Mouse (Mus musculus) hindbrain, embryonic 13.5 days (tissue): Measurements from ENCODE around the gene Thsd4. TPM values are rescaled to one million over a fixed set of nuclear protein-coding genes. Genes with fewer than 3 reads are reported as not detected.

Experiments
- ATAC-seq: fragments of 200-750 bp; cut with Nextera tagmentation; 2 replicates; pipeline ENCODE4 v1.8.0; 2017; ENCODE audit warnings: moderate TSS enrichment; ENCODE audit not compliant: low FRiP score
- H3K27ac ChIP-seq: fragments of 300-500 bp; sonication (generic); 2 replicates; pipeline ENCODE4 v1.5.1; 2015; ENCODE audit warnings: inconsistent platforms, mild to moderate bottlenecking, moderate library complexity
- H3K27me3 ChIP-seq: fragments of 300-500 bp; sonication (generic); 2 replicates; pipeline ENCODE4 v1.6.1; 2015; ENCODE audit warnings: mild to moderate bottlenecking, inconsistent platforms
- H3K36me3 ChIP-seq: fragments of 300-500 bp; sonication (generic); 2 replicates; pipeline ENCODE4 v1.6.1; 2015; ENCODE audit warnings: mild to moderate bottlenecking, inconsistent platforms
- H3K4me1 ChIP-seq: fragments of 300-500 bp; sonication (generic); replicated peaks from 2 replicates; pipeline ENCODE4 v1.6.1; 2015; ENCODE audit warnings: inconsistent platforms
- H3K4me2 ChIP-seq: fragments of 300-500 bp; sonication (generic); 2 replicates; pipeline ENCODE4 v1.6.1; 2015; ENCODE audit warnings: inconsistent platforms, mild to moderate bottlenecking, moderate library complexity
- H3K4me3 ChIP-seq: fragments of 300-500 bp; sonication (generic); 2 replicates; pipeline ENCODE4 v1.5.1; 2015; ENCODE audit warnings: mild to moderate bottlenecking, inconsistent platforms
- H3K9ac ChIP-seq: fragments of 300-500 bp; sonication (generic); 2 replicates; pipeline ENCODE4 v1.6.1; 2015; ENCODE audit warnings: mild to moderate bottlenecking, inconsistent platforms
- H3K9me3 ChIP-seq: fragments of 300-500 bp; sonication (generic); 2 replicates; pipeline ENCODE4 v1.6.1; 2016; ENCODE audit warnings: inconsistent platforms
- WGBS: fragments of 180-500 bp; shearing (Covaris S2); methylation state at CpG from one replicate; pipeline ENCODE4 v1.1.7; 2015; 5-methylcytosine and 5-hydroxymethylcytosine counted together
- polyA plus RNA-seq: library from polyadenylated mRNA; unstranded; fragments of >200 nt; fragmentation: Nextera tagmentation; extraction: Ambion mirVana; gene quantifications from 2 replicates; pipeline ENCODE4 v1.2.1, GENCODE M21; 2015

Gene Thsd4
- polyA plus RNA-seq, 1 experiment from 2014 or later = 6.2 TPM

DNA sequence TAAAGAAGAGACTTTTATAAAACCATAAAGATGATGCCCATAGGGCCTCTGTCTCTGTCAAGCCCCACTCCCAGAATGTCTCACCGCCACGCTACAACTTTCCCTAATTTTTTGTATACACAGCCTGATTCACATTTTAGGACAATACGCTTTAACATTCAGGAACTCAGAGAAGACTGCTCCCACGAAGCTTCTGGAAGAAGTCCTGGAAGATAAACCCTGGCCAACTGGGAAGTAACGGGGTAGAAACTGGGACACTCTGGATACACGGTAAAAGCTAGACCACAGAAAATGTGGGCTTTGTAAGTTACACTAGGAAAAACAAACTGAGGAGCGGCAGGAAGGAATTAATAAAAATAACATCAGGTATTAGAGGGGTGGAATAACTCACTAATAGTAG is 318.7 kb downstream of the Thsd4 start:
- no peaks in the 10 kb centered on the region for H3K4me1 ChIP-seq
- no peak overlapping the region for H3K4me2 ChIP-seq
- H3K27me3 ChIP-seq = no peaks in the 10 kb centered on the region
- no peak overlapping the region for H3K4me3 ChIP-seq
- WGBS = 90% methylated on average over 7 of the region's 7 CpGs
- no peak overlapping the region for H3K27ac ChIP-seq
- H3K9me3 ChIP-seq = no peaks in the 10 kb centered on the region
- ATAC-seq = no peak
- no peak overlapping the region for H3K9ac ChIP-seq
- H3K36me3 ChIP-seq = no peaks in the 10 kb centered on the region

DNA sequence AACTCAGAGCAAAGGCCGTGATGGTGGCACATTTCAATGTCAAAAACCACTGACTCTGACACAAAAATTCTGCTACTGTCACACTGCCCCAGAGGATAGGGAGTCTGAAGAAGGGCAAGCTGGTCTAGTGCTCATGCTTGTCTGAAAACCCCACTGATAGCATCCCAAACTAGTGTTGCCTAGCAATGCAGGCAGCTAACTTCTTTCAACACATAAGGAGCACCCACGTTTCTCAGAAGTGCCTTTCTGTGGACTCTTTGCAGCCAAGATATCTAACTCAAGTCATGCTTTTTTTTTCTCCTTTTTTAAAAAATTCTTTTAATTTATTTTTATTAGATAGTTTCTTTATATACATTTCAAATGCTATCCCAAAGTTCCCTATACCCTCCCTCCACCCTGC is 321.4 kb downstream of the Thsd4 start:
- ATAC-seq = no peak
- no peak overlapping the region for H3K9ac ChIP-seq
- no peaks in the 10 kb centered on the region for H3K27me3 ChIP-seq
- 0 out of 2 replicates have a peak, but pooled peaks cover 3% of the 10 kb centered on the region for H3K4me1 ChIP-seq
- H3K4me2 ChIP-seq = no peak overlapping the region
- H3K27ac ChIP-seq = no peak overlapping the region
- H3K9me3 ChIP-seq = no peaks in the 10 kb centered on the region
- WGBS = 82% methylated on average over 2 of the region's 2 CpGs
- no peaks in the 10 kb centered on the region for H3K36me3 ChIP-seq
- H3K4me3 ChIP-seq = no peak overlapping the region

DNA sequence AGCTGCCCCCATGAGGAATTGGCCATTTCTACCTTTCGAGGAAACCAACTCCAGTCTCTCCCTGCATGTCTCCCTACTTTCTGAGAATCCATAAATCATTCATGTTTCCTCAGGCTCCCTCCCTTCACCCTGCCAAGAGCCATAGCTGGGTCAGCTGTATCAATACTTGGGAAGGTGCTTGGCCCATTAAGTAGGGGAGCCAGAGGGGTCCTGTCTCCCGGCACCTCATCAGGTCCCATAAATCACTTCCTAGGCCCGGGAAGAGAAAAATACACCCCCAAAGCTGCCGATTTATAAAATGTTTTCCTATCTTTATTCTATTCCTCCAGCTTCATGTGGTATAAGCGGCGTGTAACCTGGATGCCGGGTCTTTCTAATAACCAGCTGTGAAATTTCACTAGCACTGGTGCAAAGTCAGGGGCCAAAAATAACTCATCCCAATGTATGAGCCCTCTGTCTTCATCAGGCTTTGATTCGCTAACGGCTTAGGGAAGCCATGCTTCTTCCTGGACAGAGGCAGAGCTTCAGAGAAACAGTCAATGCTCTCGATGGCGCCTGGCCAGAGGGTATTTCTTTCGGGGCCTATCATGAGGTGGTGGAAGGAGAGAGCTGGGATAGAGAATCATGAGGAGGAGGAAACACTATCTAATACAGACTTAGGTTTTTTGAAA is 323.2 kb downstream of the Thsd4 start:
- WGBS = 90% methylated on average over 12 of the region's 12 CpGs
- Histone ChIP-seq H3K27me3 (no peaks in the 10 kb centered on the region), H3K9ac (no peak overlapping the region), H3K9me3 (no peaks in the 10 kb centered on the region), H3K4me2 (no peak overlapping the region), H3K27ac (no peak overlapping the region), H3K4me1 (peaks cover 10% of the 10 kb centered on the region; the same call in 1 of the 2 replicates), H3K4me3 (no peak overlapping the region), H3K36me3 (no peaks in the 10 kb centered on the region)
- ATAC-seq = no peak

DNA sequence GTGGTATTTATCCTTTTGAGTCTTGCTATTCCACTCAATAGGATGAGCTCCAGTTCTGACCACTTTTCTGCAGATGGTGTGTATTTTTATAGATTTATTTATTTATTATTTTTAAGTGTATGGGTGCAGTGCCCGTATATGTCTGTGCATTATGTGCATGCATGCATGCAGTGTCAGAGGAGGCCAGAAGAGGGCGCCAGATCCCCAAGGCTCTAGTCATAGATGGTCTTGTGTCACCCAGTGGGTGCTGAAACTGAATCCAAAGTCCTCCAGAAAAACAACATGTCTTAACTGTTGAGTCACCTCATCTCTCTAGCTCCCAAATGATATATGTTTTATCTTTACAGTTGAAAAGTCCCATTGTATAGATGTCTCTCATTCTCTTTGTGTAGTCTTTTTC is 326.3 kb downstream of the Thsd4 start:
- H3K36me3 ChIP-seq = no peaks in the 10 kb centered on the region
- WGBS = 77% methylated on average over 2 of the region's 2 CpGs
- 0 out of 2 replicates have a peak overlapping the region, but pooled peaks have one; percentile 40 for H3K27ac ChIP-seq

DNA sequence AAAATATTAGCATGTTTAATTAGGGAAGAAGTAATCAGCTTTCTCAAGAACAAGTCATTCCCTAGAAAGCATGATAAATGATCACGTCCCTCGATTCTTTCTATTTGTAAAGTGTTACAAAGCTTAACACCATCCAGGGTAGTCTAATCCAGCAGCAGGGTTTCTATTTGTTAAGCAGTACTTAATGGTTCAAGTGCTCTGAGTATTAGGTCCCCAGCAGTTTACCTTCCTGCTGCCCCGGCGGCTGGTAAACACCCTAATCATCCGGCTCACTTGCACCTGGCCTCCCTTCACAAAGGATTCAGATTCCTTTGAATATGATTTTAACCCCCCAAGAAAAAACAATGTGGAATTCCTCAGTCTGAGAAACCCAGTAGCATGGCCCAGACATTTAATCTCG is 326.9 kb downstream of the Thsd4 start:
- Histone ChIP-seq H3K27ac (peak overlapping the region; percentile 40; the same call in 1 of the 2 replicates), H3K4me2 (no peak overlapping the region), H3K4me1 (peaks cover 10% of the 10 kb centered on the region; the same call in 1 of the 2 replicates), H3K9me3 (no peaks in the 10 kb centered on the region), H3K9ac (no peak overlapping the region), H3K27me3 (no peaks in the 10 kb centered on the region), H3K4me3 (no peak overlapping the region), H3K36me3 (no peaks in the 10 kb centered on the region)
- ATAC-seq = no peak
- 53% methylated on average over 6 of the region's 6 CpGs for WGBS

More for the DNA sequence above, 326.3 kb downstream of the Thsd4 start:
- no peak for ATAC-seq
- Histone ChIP-seq H3K4me3 (no peak overlapping the region), H3K27me3 (no peaks in the 10 kb centered on the region), H3K9ac (no peak overlapping the region), H3K4me1 (peaks cover 10% of the 10 kb centered on the region; the same call in 1 of the 2 replicates), H3K4me2 (no peak overlapping the region), H3K9me3 (no peaks in the 10 kb centered on the region)

DNA sequence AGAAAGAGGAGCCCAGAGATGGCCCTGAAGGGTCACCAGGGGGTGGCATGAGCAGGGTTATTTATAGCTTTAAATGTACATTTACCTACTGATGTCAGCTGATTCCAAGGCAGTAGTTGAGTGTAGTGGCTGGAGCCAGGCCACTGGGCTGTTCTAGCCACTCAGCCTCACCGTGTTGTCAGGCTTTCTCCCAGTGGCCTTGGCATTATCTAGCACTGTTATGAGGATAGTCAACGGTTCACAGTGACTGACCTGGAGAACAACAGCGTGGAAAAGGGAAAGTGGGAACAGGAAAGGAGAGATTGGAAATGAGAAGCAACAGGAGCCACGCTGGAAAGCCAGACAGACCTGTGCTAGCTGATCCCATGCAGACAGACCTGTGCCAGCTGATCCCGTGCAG is 329.5 kb downstream of the Thsd4 start:
- peaks cover 10% of the 10 kb centered on the region; the same call in 1 of the 2 replicates for H3K4me1 ChIP-seq
- H3K27me3 ChIP-seq = no peaks in the 10 kb centered on the region
- no peak for ATAC-seq
- no peaks in the 10 kb centered on the region for H3K36me3 ChIP-seq
- no peak overlapping the region for H3K4me2 ChIP-seq
- no peaks in the 10 kb centered on the region for H3K9me3 ChIP-seq
- no peak overlapping the region; the same call in 1 of the 2 replicates for H3K27ac ChIP-seq
- 80% methylated on average over 5 of the region's 5 CpGs for WGBS
- no peak overlapping the region for H3K9ac ChIP-seq
- no peak overlapping the region for H3K4me3 ChIP-seq

DNA sequence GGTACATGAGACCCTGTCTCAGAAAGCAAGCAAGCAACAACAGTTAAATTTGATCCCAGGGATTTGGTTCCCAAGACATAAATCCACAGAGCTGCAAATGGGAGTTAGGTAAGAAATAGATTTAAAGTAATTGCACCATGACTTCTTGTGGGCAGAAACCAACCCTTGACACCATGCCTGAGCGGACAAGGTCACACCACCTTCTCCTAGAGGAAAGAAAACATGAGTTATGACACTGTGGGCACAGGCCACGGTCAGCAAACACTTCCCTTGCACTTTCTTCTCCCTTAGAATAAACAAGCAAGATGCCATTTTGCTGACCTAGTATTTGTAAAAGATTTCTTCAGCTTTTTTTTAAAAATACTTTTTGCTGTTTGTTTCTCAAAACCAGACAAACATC is 334.4 kb downstream of the Thsd4 start:
- H3K4me1 ChIP-seq = 0 out of 2 replicates have a peak, but pooled peaks cover 5% of the 10 kb centered on the region
- WGBS = 80% methylated on average over 2 of the region's 2 CpGs
- no peak overlapping the region for H3K4me3 ChIP-seq
- H3K4me2 ChIP-seq = no peak overlapping the region
- no peak overlapping the region for H3K27ac ChIP-seq
- no peak for ATAC-seq
- no peak overlapping the region for H3K9ac ChIP-seq
- H3K27me3 ChIP-seq = no peaks in the 10 kb centered on the region
- no peaks in the 10 kb centered on the region for H3K9me3 ChIP-seq
- no peaks in the 10 kb centered on the region for H3K36me3 ChIP-seq

DNA sequence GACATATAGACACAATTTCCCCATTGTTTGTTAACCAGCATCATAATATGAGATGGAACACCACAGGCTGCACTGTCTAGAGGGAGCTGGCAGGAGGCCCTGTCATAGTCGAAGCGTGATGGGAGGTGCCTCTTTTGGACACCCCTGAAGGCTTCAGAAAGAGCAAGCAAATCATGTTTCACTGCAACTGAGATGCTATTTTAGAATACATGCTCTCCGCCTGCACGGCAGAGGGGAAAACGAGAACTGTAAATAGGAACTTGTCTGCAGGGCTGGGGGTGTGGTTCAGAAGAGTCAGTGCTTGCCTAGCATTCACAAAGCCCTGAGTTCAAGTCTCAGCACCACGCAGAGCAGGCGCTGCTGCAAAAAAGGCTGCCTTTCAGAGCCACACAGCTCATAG is 334.9 kb downstream of the Thsd4 start:
- H3K4me1 ChIP-seq = 0 out of 2 replicates have a peak, but pooled peaks cover 5% of the 10 kb centered on the region
- H3K27me3 ChIP-seq = no peaks in the 10 kb centered on the region
- no peak overlapping the region for H3K4me3 ChIP-seq
- H3K4me2 ChIP-seq = no peak overlapping the region
- no peaks in the 10 kb centered on the region for H3K9me3 ChIP-seq
- no peak for ATAC-seq
- H3K27ac ChIP-seq = no peak overlapping the region
- H3K9ac ChIP-seq = no peak overlapping the region
- WGBS = 88% methylated on average over 7 of the region's 7 CpGs
- no peaks in the 10 kb centered on the region for H3K36me3 ChIP-seq

DNA sequence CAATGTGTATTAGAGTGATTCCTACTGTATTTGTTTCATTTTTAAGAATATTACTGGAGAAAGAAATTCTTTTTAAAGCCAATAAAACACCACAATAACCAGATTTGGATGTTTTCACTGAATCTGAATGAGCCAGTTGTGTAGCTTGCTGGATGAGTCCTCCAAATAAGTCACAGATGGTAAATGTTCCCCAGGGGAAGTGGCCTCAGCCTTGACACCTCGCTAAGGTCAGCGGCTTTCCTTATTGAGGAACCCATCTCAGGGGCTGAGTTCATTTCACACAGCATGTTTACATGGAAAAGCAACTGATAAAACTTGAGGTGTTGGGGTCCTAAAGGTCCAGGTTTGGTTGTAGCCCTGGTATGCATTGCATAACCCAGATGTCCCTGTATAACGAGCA is 337.8 kb downstream of the Thsd4 start:
- Histone ChIP-seq H3K27me3 (no peaks in the 10 kb centered on the region), H3K9me3 (no peaks in the 10 kb centered on the region), H3K4me1 (0 out of 2 replicates have a peak, but pooled peaks cover 5% of the 10 kb centered on the region), H3K36me3 (no peaks in the 10 kb centered on the region), H3K4me2 (no peak overlapping the region), H3K9ac (no peak overlapping the region), H3K4me3 (no peak overlapping the region), H3K27ac (no peak overlapping the region)
- 63% methylated on average over 3 of the region's 3 CpGs for WGBS
- ATAC-seq = no peak

DNA sequence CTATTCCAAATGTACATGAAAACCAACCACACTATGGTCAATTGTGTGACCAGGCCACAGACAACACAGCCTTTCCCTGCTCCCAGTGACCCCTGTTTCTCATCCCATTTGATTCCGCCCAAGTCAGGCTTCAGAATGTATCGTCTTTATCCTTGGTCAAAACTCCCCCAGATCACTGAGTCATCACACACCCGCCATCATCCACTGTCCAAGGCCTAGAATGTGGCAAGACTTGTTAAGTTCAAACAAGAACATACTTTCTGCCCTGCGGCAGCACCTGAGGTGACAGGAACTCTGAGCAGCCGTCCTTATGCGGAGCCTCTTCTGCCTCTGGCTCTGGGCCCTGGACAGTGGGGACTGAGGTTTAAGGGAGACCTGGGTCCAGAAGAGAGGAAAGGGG is 339.5 kb downstream of the Thsd4 start:
- no peaks in the 10 kb centered on the region for H3K9me3 ChIP-seq
- no peaks in the 10 kb centered on the region for H3K27me3 ChIP-seq
- no peak overlapping the region for H3K4me2 ChIP-seq
- H3K9ac ChIP-seq = no peak overlapping the region
- H3K36me3 ChIP-seq = no peaks in the 10 kb centered on the region
- H3K27ac ChIP-seq = no peak overlapping the region
- no peak overlapping the region for H3K4me3 ChIP-seq
- no peak for ATAC-seq
- 91% methylated on average over 6 of the region's 6 CpGs for WGBS
- 0 out of 2 replicates have a peak, but pooled peaks cover 5% of the 10 kb centered on the region for H3K4me1 ChIP-seq

DNA sequence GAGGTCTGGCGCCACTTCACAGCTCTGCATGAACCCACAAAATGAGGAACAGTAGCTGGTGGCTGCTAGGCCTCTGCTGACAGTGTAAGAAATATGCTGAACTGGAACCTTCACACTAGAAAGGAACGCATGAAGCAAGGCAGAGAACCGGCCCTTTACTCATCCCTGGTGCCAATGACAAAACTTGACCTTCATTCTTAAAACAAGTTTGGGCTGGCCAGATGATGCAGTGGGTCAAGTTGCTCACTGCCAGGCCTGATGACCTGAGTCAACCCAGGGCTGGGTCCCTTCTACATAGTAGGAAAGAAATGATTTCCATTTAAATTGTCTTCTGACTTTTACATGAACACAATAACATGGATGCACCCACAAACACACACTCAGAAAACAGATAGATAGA is 340.9 kb downstream of the Thsd4 start:
- Histone ChIP-seq H3K4me3 (no peak overlapping the region), H3K4me2 (no peak overlapping the region), H3K9ac (no peak overlapping the region), H3K9me3 (no peaks in the 10 kb centered on the region), H3K27me3 (no peaks in the 10 kb centered on the region), H3K27ac (no peak overlapping the region), H3K4me1 (0 out of 2 replicates have a peak, but pooled peaks cover 5% of the 10 kb centered on the region), H3K36me3 (no peaks in the 10 kb centered on the region)
- 95% methylated on average over 3 of the region's 3 CpGs for WGBS
- no peak for ATAC-seq

DNA sequence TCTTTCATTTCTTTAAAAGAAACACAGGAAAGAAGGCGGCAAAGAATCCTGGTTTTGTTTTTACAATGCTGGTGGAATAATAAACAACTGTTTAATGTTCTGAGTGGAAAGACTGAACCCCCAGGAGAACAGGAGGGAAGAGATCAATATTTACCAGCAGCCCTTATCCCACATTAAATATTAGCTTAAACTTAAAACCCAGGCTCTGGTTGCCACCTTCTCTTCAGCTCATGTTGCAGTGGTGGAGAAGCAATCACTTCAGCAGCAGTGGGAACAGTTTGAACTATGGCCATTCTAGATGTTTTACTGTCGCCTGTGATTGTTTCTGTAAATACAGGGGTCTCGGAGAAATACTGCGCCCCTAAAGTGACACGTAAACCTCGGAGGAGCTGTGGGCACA is 341.7 kb downstream of the Thsd4 start:
- no peaks in the 10 kb centered on the region for H3K27me3 ChIP-seq
- no peak overlapping the region for H3K4me3 ChIP-seq
- H3K4me1 ChIP-seq = 0 out of 2 replicates have a peak, but pooled peaks cover 5% of the 10 kb centered on the region
- H3K27ac ChIP-seq = no peak overlapping the region
- no peak overlapping the region for H3K4me2 ChIP-seq
- 81% methylated on average over 6 of the region's 6 CpGs for WGBS
- H3K9ac ChIP-seq = no peak overlapping the region
- ATAC-seq = no peak
- H3K36me3 ChIP-seq = no peaks in the 10 kb centered on the region
- H3K9me3 ChIP-seq = no peaks in the 10 kb centered on the region

DNA sequence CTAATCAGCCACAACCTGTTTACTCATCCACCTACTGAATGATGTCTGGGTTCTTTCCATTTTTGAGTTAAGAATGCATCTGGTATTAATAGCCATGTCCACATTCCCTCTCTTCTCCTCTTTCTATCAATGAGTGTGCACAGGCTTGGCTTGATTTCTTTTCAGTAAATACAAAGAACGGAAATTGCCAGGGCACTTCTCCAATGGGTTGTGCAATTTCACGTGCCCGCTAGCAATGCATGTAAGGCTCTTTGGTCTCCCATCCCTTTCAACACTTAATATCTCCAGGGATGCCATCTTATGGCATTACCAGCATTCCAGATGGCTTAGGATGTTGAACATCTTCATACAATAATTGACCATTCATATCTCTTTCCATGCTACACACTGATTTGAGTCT is 345.5 kb downstream of the Thsd4 start:
- Histone ChIP-seq H3K27ac (no peak overlapping the region), H3K4me2 (no peak overlapping the region), H3K4me3 (no peak overlapping the region), H3K9me3 (no peaks in the 10 kb centered on the region), H3K36me3 (no peaks in the 10 kb centered on the region), H3K27me3 (no peaks in the 10 kb centered on the region), H3K9ac (no peak overlapping the region), H3K4me1 (no peaks in the 10 kb centered on the region)
- 89% methylated on average over 3 of the region's 3 CpGs for WGBS
- no peak for ATAC-seq
